Mouse (Mus musculus) neutrophil, adult 83 days (primary cell): ENCODE measurements around the gene Ripk4. TPM values are rescaled to one million over a fixed set of nuclear protein-coding genes. Genes with fewer than 3 reads are reported as not detected.

Experiments
- total RNA-seq, 2 experiments: library from RNA; stranded (reverse); gene quantifications; one replicate each; pipeline ENCODE4 v1.2.4; 2023

The Ripk4 gene
- not detected for total RNA-seq

GRCm38 (mm10) chr16:97763061-97763989, at the start of gene Ripk4:
Ripk4 (minus strand) TSS chr16:97763787.

Other genes starting within 250 kb of the Ripk4 start
- gene Fam3b, start 249.0 kb downstream of the Ripk4 start, total RNA-seq = not detected
- not detected for gene Tmprss2, start 152.6 kb downstream of the Ripk4 start, total RNA-seq
- 10 to 100 TPM; 11.0 to 13.0 TPM for gene Prdm15, start 88.1 kb upstream of the Ripk4 start, total RNA-seq
- 10 to 100 TPM; 16.5 to 18.7 TPM for gene C2cd2, start 198.8 kb upstream of the Ripk4 start, total RNA-seq
- 10 to 100 TPM; 19.7 to 26.1 TPM for gene Zbtb21, start 198.8 kb upstream of the Ripk4 start, total RNA-seq
- 10 to 100 TPM in 1 of 2 experiments, 1 to 10 TPM in 1; 8.1 to 12.1 TPM for gene B230307C23Rik, start 233.5 kb upstream of the Ripk4 start, total RNA-seq